Mouse (Mus musculus): Measurements from ENCODE around the gene Pak4.

The Pak4 gene

GRCm38 (mm10) chr7:28586663-28587411 is 11.1 kb downstream of the Pak4 start:
- DNase-seq, result no peak

- DNase-seq, result no peak
These were observed 13.0 kb downstream of the Pak4 start for GRCm38 (mm10) chr7:28585001-28585400.

GRCm38 (mm10) chr7:28584468-28584867 is 13.5 kb downstream of the Pak4 start:
- no peak for DNase-seq

GRCm38 (mm10) chr7:28583570-28584344 is 14.2 kb downstream of the Pak4 start:
- DNase-seq, result no peak

- no peak for DNase-seq
These were observed 15.1 kb downstream of the Pak4 start for GRCm38 (mm10) chr7:28582841-28583240.

- DNase-seq, result no peak
These were observed 16.3 kb downstream of the Pak4 start for GRCm38 (mm10) chr7:28581721-28582120.

GRCm38 (mm10) chr7:28579826-28580225 is 18.2 kb downstream of the Pak4 start:
- DNase-seq, result no peak

GRCm38 (mm10) chr7:28578543-28579053 is 19.4 kb downstream of the Pak4 start:
- DNase-seq, result no peak

- no peak for DNase-seq
These were observed 20.0 kb downstream of the Pak4 start for GRCm38 (mm10) chr7:28577826-28578542.

- DNase-seq, result no peak
These were observed 21.6 kb downstream of the Pak4 start for GRCm38 (mm10) chr7:28576271-28576914.

- no peak for DNase-seq
These were observed 22.4 kb downstream of the Pak4 start for GRCm38 (mm10) chr7:28575597-28575996.

- DNase-seq, result no peak
These were observed 24.7 kb downstream of the Pak4 start for GRCm38 (mm10) chr7:28573236-28573635.

GRCm38 (mm10) chr7:28572689-28573088 is 25.3 kb downstream of the Pak4 start:
- DNase-seq, result no peak

- no peak for DNase-seq
These were observed 26.9 kb downstream of the Pak4 start for GRCm38 (mm10) chr7:28570982-28571682.

GRCm38 (mm10) chr7:28570291-28570981 is 27.5 kb downstream of the Pak4 start:
- peak; percentile 61 for DNase-seq

- peak; percentile 72 for DNase-seq
These were observed 29.7 kb downstream of the Pak4 start for GRCm38 (mm10) chr7:28568253-28568652.

- DNase-seq, result no peak
These were observed 30.4 kb downstream of the Pak4 start for GRCm38 (mm10) chr7:28567539-28567938.

- no peak for DNase-seq
These were observed 32.6 kb downstream of the Pak4 start for GRCm38 (mm10) chr7:28565407-28565806.

GRCm38 (mm10) chr7:28562951-28563350 is 35.0 kb downstream of the Pak4 start:
- peak; percentile 46 for DNase-seq

GRCm38 (mm10) chr7:28562371-28562770 is 35.6 kb downstream of the Pak4 start:
- peak; percentile 57 for DNase-seq

- DNase-seq, result no peak
These were observed 36.0 kb downstream of the Pak4 start for GRCm38 (mm10) chr7:28561967-28562366.

GRCm38 (mm10) chr7:28560856-28561255 is 37.1 kb downstream of the Pak4 start:
- DNase-seq, result no peak

Measured in cerebellum, adult 8-10 months (tissue).